Comparison of ENCODE assay signal across 10 mouse cellular contexts in genomic region chr9:41595749-41596148, GRCm38 (mm10).
DNase-seq lines count a peak whose midpoint lies in the region; ATAC-seq lines count a peak whose summit lies in the region.
"Had no signal": no experiment of that assay in that cellular context is flagged by ENCODE, and none has a peak within 500 bp of the region (broad histone marks: within the 10 kb centered on the region; RNA-seq: fewer than 3 reads in every experiment).

No protein-coding gene starts in this region.

- H3K9ac ChIP-seq in limb, embryonic 13.5 days = no peak overlapping the region
- H3K9ac ChIP-seq in forebrain, embryonic 15.5 days (replicated peaks) = no peak overlapping the region
- no peak overlapping the region for H3K9ac ChIP-seq in limb, embryonic 15.5 days
- H3K9ac ChIP-seq in liver, embryonic 12.5 days = no peak overlapping the region
- H3K9ac ChIP-seq: neural tube, embryonic 12.5 days had no signal

- no peak overlapping the region for H3K4me2 ChIP-seq in limb, embryonic 13.5 days (replicated peaks)
- H3K4me2 ChIP-seq in forebrain, embryonic 15.5 days (replicated peaks) = no peak overlapping the region
- no peak overlapping the region for H3K4me2 ChIP-seq in limb, embryonic 15.5 days
- H3K4me2 ChIP-seq in liver, embryonic 12.5 days = no peak overlapping the region
- H3K4me2 ChIP-seq: neural tube, embryonic 12.5 days had no signal

- H3K4me1 ChIP-seq in limb, embryonic 13.5 days = peaks cover 61% of the 10 kb centered on the region
- H3K4me1 ChIP-seq in limb, embryonic 10.5 days = peaks cover 13% of the 10 kb centered on the region
- H3K4me1 ChIP-seq in forebrain, embryonic 15.5 days = peaks cover 78% of the 10 kb centered on the region
- H3K4me1 ChIP-seq in limb, embryonic 15.5 days = peaks cover 28% of the 10 kb centered on the region
- no peaks in the 10 kb centered on the region for H3K4me1 ChIP-seq in liver, embryonic 12.5 days

- peak overlapping the region; percentile 56; the same call in 1 of the 2 replicates for H3K27ac ChIP-seq in limb, embryonic 13.5 days
- H3K27ac ChIP-seq in limb, embryonic 10.5 days = no peak overlapping the region
- H3K27ac ChIP-seq in forebrain, embryonic 15.5 days (replicated peaks) = peak overlapping the region; percentile 84
- H3K27ac ChIP-seq in limb, embryonic 15.5 days = peak overlapping the region; percentile 61
- no peak overlapping the region for H3K27ac ChIP-seq in liver, embryonic 12.5 days
- H3K27ac ChIP-seq: neural tube, embryonic 12.5 days had no signal

- no peaks in the 10 kb centered on the region for H3K9me3 ChIP-seq in limb, embryonic 13.5 days
- no peaks in the 10 kb centered on the region for H3K9me3 ChIP-seq in limb, embryonic 10.5 days (replicated peaks)
- H3K9me3 ChIP-seq in forebrain, embryonic 15.5 days = no peaks in the 10 kb centered on the region
- H3K9me3 ChIP-seq in limb, embryonic 15.5 days = no peaks in the 10 kb centered on the region
- H3K9me3 ChIP-seq in liver, embryonic 12.5 days (replicated peaks) = no peaks in the 10 kb centered on the region
- H3K9me3 ChIP-seq: neural tube, embryonic 12.5 days had no signal

- DNase-seq in limb, embryonic 10.5 days (ENCODE audit: low spot score) = no peak
- DNase-seq in thymus, adult 18-20 months = no peak
- DNase-seq in frontal cortex, postnatal 10 days (ENCODE audit: low spot score in 2 of 2) = no peak
- DNase-seq: thymus, postnatal 14 days had no signal

- no peak for ATAC-seq in limb, embryonic 13.5 days (ENCODE audit: low FRiP score, low read depth)
- ATAC-seq in forebrain, embryonic 15.5 days (replicated peaks) = no peak
- 0 out of 2 replicates have a peak, but pooled peaks have one; percentile 48 for ATAC-seq in limb, embryonic 15.5 days (ENCODE audit: insufficient number of reproducible peaks, low FRiP score, low TSS enrichment, low read depth)
- no peak for ATAC-seq in liver, embryonic 12.5 days

- no peak overlapping the region for H3K4me3 ChIP-seq in limb, embryonic 13.5 days
- H3K4me3 ChIP-seq in limb, embryonic 10.5 days = no peak overlapping the region
- H3K4me3 ChIP-seq in forebrain, embryonic 15.5 days = no peak overlapping the region
- no peak overlapping the region for H3K4me3 ChIP-seq in limb, embryonic 15.5 days
- no peak overlapping the region for H3K4me3 ChIP-seq in liver, embryonic 12.5 days
- H3K4me3 ChIP-seq: neural tube, embryonic 12.5 days had no signal

- no peaks in the 10 kb centered on the region for H3K27me3 ChIP-seq in limb, embryonic 13.5 days
- no peaks in the 10 kb centered on the region for H3K27me3 ChIP-seq in limb, embryonic 10.5 days (ENCODE audit: low read depth, poor library complexity, severe bottlenecking)
- no peaks in the 10 kb centered on the region for H3K27me3 ChIP-seq in forebrain, embryonic 15.5 days
- H3K27me3 ChIP-seq in limb, embryonic 15.5 days = no peaks in the 10 kb centered on the region
- H3K27me3 ChIP-seq in liver, embryonic 12.5 days (replicated peaks) = no peaks in the 10 kb centered on the region
- H3K27me3 ChIP-seq: neural tube, embryonic 12.5 days had no signal

- 52% methylated on average over 5 of the region's 5 CpGs for WGBS in limb, embryonic 13.5 days
- 87% methylated on average over 5 of the region's 5 CpGs for WGBS in limb, embryonic 10.5 days
- 16% methylated on average over 5 of the region's 5 CpGs for WGBS in forebrain, embryonic 15.5 days
- 38% methylated on average over 5 of the region's 5 CpGs for WGBS in limb, embryonic 15.5 days
- 66% methylated on average over 5 of the region's 5 CpGs for WGBS in liver, embryonic 12.5 days (ENCODE audit: insufficient replicate concordance)

- H3K36me3 ChIP-seq in limb, embryonic 13.5 days = peaks cover 30% of the 10 kb centered on the region
- H3K36me3 ChIP-seq in limb, embryonic 10.5 days = peaks cover 33% of the 10 kb centered on the region
- H3K36me3 ChIP-seq in forebrain, embryonic 15.5 days = peaks cover 24% of the 10 kb centered on the region
- peaks cover 15% of the 10 kb centered on the region for H3K36me3 ChIP-seq in limb, embryonic 15.5 days
- 0 out of 2 replicates have a peak, but pooled peaks cover 2% of the 10 kb centered on the region for H3K36me3 ChIP-seq in liver, embryonic 12.5 days
- H3K36me3 ChIP-seq: G1E had no signal

Comparison
In these comparisons a context has a peak if more than half of its experiments do, and no peak if none do; other contexts are left out.
1. H3K27ac ChIP-seq: peak in limb, embryonic 13.5 days (single experiment), forebrain, embryonic 15.5 days (single experiment) and limb, embryonic 15.5 days (single experiment); none in limb, embryonic 10.5 days (single experiment) and liver, embryonic 12.5 days (single experiment).